ENCODE assay signal across 8 mouse cellular contexts in genomic region chr10:93069041-93069679, GRCm38 (mm10). TPM values are rescaled to one million over a fixed set of nuclear protein-coding genes. Genes with fewer than 3 reads are reported as not detected.
DNase-seq lines count a peak whose midpoint lies in the region; ATAC-seq and TF ChIP-seq lines count a peak whose summit lies in the region.

No protein-coding gene starts in this region.

- intact Hi-C loops in gastrocnemius, adult 2 months (cut with DNase I), result no loop called here

- WGBS in heart, embryonic 15.5 days, result 53% methylated on average over 6 of the region's 6 CpGs
- WGBS in limb, embryonic 10.5 days, result 81% methylated on average over 6 of the region's 6 CpGs
- 88% methylated on average over 6 of the region's 6 CpGs for WGBS in forebrain, embryonic 16.5 days

- ATAC-seq in heart, embryonic 15.5 days (replicated peaks; ENCODE audit: insufficient number of reproducible peaks, insufficient read depth, low FRiP score, low read depth), result peak; percentile 78
- ATAC-seq in forebrain, embryonic 16.5 days, result no peak

- peak; percentile 41 for DNase-seq in gastrocnemius, adult 2 months
- DNase-seq in gastrocnemius, adult 8-10 months (ENCODE audit: low spot score in 2 of 2), result no peak
- peak; percentile 20 for DNase-seq in adrenal gland, postnatal 14 days
- no peak for DNase-seq in limb, embryonic 10.5 days (ENCODE audit: low spot score)
- DNase-seq in natural killer cell, adult 2 months (ENCODE audit: low spot score in 2 of 2), result peak; percentile 10 to 20
- no peak for DNase-seq in cerebellum, adult 9-10 months

- H3K9ac ChIP-seq in heart, embryonic 15.5 days, result no peak overlapping the region
- no peak overlapping the region for H3K9ac ChIP-seq in forebrain, embryonic 16.5 days (replicated peaks; ENCODE audit: low read depth, low read length)

- H3K4me3 ChIP-seq in gastrocnemius, adult 2 months, result no peak overlapping the region
- H3K4me3 ChIP-seq in heart, embryonic 15.5 days, result no peak overlapping the region
- no peak overlapping the region for H3K4me3 ChIP-seq in limb, embryonic 10.5 days
- no peak overlapping the region for H3K4me3 ChIP-seq in forebrain, embryonic 16.5 days (replicated peaks; ENCODE audit: low read length)

- H3K9me3 ChIP-seq in heart, embryonic 15.5 days (replicated peaks), result no peaks in the 10 kb centered on the region
- H3K9me3 ChIP-seq in limb, embryonic 10.5 days (replicated peaks), result no peaks in the 10 kb centered on the region
- H3K9me3 ChIP-seq in forebrain, embryonic 16.5 days (ENCODE audit: control insufficient read depth, low read length), result no peaks in the 10 kb centered on the region

- H3K4me1 ChIP-seq in heart, embryonic 15.5 days (replicated peaks), result peaks cover 7% of the 10 kb centered on the region
- H3K4me1 ChIP-seq in limb, embryonic 10.5 days, result peaks cover 4% of the 10 kb centered on the region; the same call in 1 of the 2 replicates
- H3K4me1 ChIP-seq in forebrain, embryonic 16.5 days (replicated peaks; ENCODE audit: control insufficient read depth, insufficient read depth, low read length), result 0 out of 2 replicates have a peak, but pooled peaks cover 2% of the 10 kb centered on the region

- no peak overlapping the region for H3K4me2 ChIP-seq in heart, embryonic 15.5 days
- no peak overlapping the region for H3K4me2 ChIP-seq in forebrain, embryonic 16.5 days (ENCODE audit: low read length)

- H3K36me3 ChIP-seq in heart, embryonic 15.5 days, result no peaks in the 10 kb centered on the region
- H3K36me3 ChIP-seq in limb, embryonic 10.5 days, result no peaks in the 10 kb centered on the region
- no peaks in the 10 kb centered on the region for H3K36me3 ChIP-seq in forebrain, embryonic 16.5 days (ENCODE audit: control insufficient read depth, insufficient read depth)

- no peaks in the 10 kb centered on the region for H3K27me3 ChIP-seq in heart, embryonic 15.5 days
- H3K27me3 ChIP-seq in limb, embryonic 10.5 days (ENCODE audit: low read depth, poor library complexity, severe bottlenecking), result no peaks in the 10 kb centered on the region
- H3K27me3 ChIP-seq in forebrain, embryonic 16.5 days (replicated peaks; ENCODE audit: control insufficient read depth, insufficient read depth, low read length), result no peaks in the 10 kb centered on the region

- H3K27ac ChIP-seq in gastrocnemius, adult 2 months, result peak overlapping the region; percentile 86
- peak overlapping the region; percentile 59 for H3K27ac ChIP-seq in heart, embryonic 15.5 days
- H3K27ac ChIP-seq in limb, embryonic 10.5 days, result peak overlapping the region; percentile 66
- H3K27ac ChIP-seq in forebrain, embryonic 16.5 days (ENCODE audit: low read length), result no peak overlapping the region

- no peak for TF ChIP-seq CTCF in gastrocnemius, adult 2 months (IDR thresholded peaks at IDR 0.05)

RNA-seq across cellular contexts. Expression of gene Cfap54, which starts 12.3 kb away (rescaled TPM):
- under 1 TPM; 0.31 to 0.59 TPM for total RNA-seq in gastrocnemius, adult 2 months (2021)
- total RNA-seq in gastrocnemius, adult 8-10 months (2022), result under 1 TPM; 0.34 to 0.54 (median 0.38) TPM
- 8.3 and 9.3 TPM in 2 replicates for total RNA-seq in adrenal gland, postnatal 14 days (2021)
- polyA plus RNA-seq in heart, embryonic 15.5 days (2015; fragmentation: Nextera tagmentation; extraction: Ambion mirVana), result 0.19 and 0.52 TPM in 2 replicates
- 0.08 and 0.15 TPM in 2 replicates for polyA plus RNA-seq in limb, embryonic 10.5 days (2016; fragmentation: Nextera tagmentation; extraction: Ambion mirVana)
- polyA plus RNA-seq in forebrain, embryonic 16.5 days (2015; fragmentation: Nextera tagmentation; extraction: Ambion mirVana), result 2.2 and 2.3 TPM in 2 replicates

Comparison
In these comparisons a context has a peak if more than half of its experiments do, and no peak if none do; other contexts are left out.
1. DNase-seq: peak in gastrocnemius, adult 2 months (single experiment), adrenal gland, postnatal 14 days (single experiment) and natural killer cell, adult 2 months (2 of 2); none in gastrocnemius, adult 8-10 months (0 of 2), limb, embryonic 10.5 days (single experiment) and cerebellum, adult 9-10 months (single experiment).